Mouse (Mus musculus) E14TG2a.4 (cell line): ENCODE measurements around the gene 1700013G24Rik.

Experiments
- H3K27me3 ChIP-seq: 2 replicates; pipeline ENCODE4 v1.6.1; 2014; ENCODE audit warnings: low read length, control low read depth; ENCODE audit not compliant: insufficient read depth
- H3K36me3 ChIP-seq: 2 replicates; pipeline ENCODE4 v1.6.1; 2014; ENCODE audit warnings: low read length, control low read depth; ENCODE audit not compliant: insufficient read depth
- H3K4me1 ChIP-seq: replicated peaks from 2 replicates; pipeline ENCODE4 v1.6.1; 2014; ENCODE audit warnings: low read depth, low read length, control low read depth
- H3K4me3 ChIP-seq: replicated peaks from 2 replicates; pipeline ENCODE4 v1.5.1; 2014; ENCODE audit warnings: mild to moderate bottlenecking, low read length
- H3K9me3 ChIP-seq: 2 replicates; pipeline ENCODE4 v1.6.1; 2014; ENCODE audit warnings: low read length, control low read depth
- CTCF ChIP-seq: conservative IDR thresholded peaks from 2 replicates; pipeline ENCODE4 v1.5.1; 2014; ENCODE audit warnings: low read length
- NANOG ChIP-seq: IDR thresholded peaks from 2 replicates; pipeline ENCODE4 v1.6.1; 2014; ENCODE audit warnings: borderline replicate concordance, low read length, mixed read lengths
- POU5F1 ChIP-seq: IDR thresholded peaks from 2 replicates; pipeline ENCODE4 v1.6.1; 2014; ENCODE audit warnings: low read length, borderline replicate concordance

Gene 1700013G24Rik

GRCm38 (mm10) chr4:137500149-137500548 is 47.1 kb downstream of the 1700013G24Rik start:
- no peaks in the 10 kb centered on the region for H3K27me3 ChIP-seq
- TF ChIP-seq CTCF (no peak), POU5F1 (no peak), NANOG (no peak)
- H3K9me3 ChIP-seq: no peaks in the 10 kb centered on the region
- H3K4me3 ChIP-seq: no peak overlapping the region
- H3K4me1 ChIP-seq: peaks cover 87% of the 10 kb centered on the region
- H3K36me3 ChIP-seq: peaks cover 85% of the 10 kb centered on the region

GRCm38 (mm10) chr4:137500953-137501352 is 47.9 kb downstream of the 1700013G24Rik start:
- Histone ChIP-seq H3K27me3 (no peaks in the 10 kb centered on the region), H3K36me3 (peaks cover 88% of the 10 kb centered on the region), H3K4me1 (peaks cover 79% of the 10 kb centered on the region), H3K9me3 (no peaks in the 10 kb centered on the region), H3K4me3 (no peak overlapping the region)
- TF ChIP-seq POU5F1: no peak
- no peak for TF ChIP-seq CTCF
- no peak for TF ChIP-seq NANOG

- TF ChIP-seq NANOG (no peak), CTCF (no peak), POU5F1 (no peak)
- no peaks in the 10 kb centered on the region for H3K9me3 ChIP-seq
- no peaks in the 10 kb centered on the region for H3K27me3 ChIP-seq
These were observed 49.1 kb downstream of the 1700013G24Rik start for GRCm38 (mm10) chr4:137502183-137502582.

GRCm38 (mm10) chr4:137502801-137503200 is 49.7 kb downstream of the 1700013G24Rik start:
- H3K36me3 ChIP-seq: peaks cover 94% of the 10 kb centered on the region
- H3K9me3 ChIP-seq: no peaks in the 10 kb centered on the region
- no peaks in the 10 kb centered on the region for H3K27me3 ChIP-seq
- H3K4me3 ChIP-seq: no peak overlapping the region
- TF ChIP-seq CTCF: no peak
- peaks cover 70% of the 10 kb centered on the region for H3K4me1 ChIP-seq

More at GRCm38 (mm10) chr4:137502183-137502582, 49.1 kb downstream of the 1700013G24Rik start:
- Histone ChIP-seq H3K36me3 (peaks cover 92% of the 10 kb centered on the region), H3K4me1 (peaks cover 72% of the 10 kb centered on the region), H3K4me3 (no peak overlapping the region)

- Histone ChIP-seq H3K36me3 (peaks cover 99% of the 10 kb centered on the region), H3K4me3 (no peak overlapping the region), H3K4me1 (peaks cover 62% of the 10 kb centered on the region), H3K27me3 (no peaks in the 10 kb centered on the region), H3K9me3 (no peaks in the 10 kb centered on the region)
- TF ChIP-seq CTCF (no peak), POU5F1 (no peak), NANOG (no peak)
These were observed 50.5 kb downstream of the 1700013G24Rik start for GRCm38 (mm10) chr4:137503509-137503971.
